Mouse (Mus musculus): ENCODE measurements at regions not wholly inside any gene's neighbourhood (a gene's known extent, or its start where the extent isn't known, plus 50 kb on each side); places are given as distances from the start of the nearest gene placed in this dataset.

DNA sequence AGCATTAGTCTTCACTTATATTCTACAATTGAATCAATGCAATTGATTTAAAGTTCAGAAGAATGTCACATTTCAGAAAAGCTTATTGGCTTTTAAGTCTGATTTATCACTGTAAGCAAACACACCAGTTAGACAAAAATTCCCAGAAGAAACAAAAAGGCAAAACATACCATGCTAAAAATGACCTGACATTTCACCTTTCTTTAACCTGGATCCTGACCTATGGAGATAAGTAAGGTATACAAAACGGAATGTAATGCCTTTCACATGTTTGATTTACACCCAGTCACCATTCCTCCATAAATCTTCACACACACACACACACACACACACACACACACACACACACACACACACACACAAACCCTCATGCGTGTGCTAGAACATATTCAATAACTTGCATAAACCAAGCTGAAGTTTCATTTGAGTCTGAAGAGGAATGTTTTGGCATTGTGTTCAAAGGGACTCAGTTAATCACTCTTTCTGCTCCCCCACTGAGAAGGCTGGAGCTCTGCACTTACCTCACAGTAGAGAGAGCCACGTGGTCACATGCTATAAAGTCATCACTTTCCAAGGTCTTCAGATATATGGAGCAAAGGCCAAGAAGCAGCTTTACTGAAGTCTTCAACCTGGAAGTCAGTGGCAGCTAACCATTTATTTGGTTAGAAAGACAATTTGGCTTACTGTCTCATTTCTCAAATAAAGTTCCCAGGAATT, 307.6 kb upstream of the Flrt2 start:
- TF ChIP-seq POLR2A (IDR thresholded peaks at IDR 0.05; ENCODE audit: extremely low read depth, insufficient read depth, low read length) (no peak), CTCF (IDR thresholded peaks at IDR 0.05; ENCODE audit: low read depth, low read length) (no peak)

Measured in liver, adult 2 months (tissue).